In genomic region chr6:86033635-86034034, GRCm38 (mm10) we compare ENCODE assay signal across 27 mouse cellular contexts. TPM values are rescaled to one million over a fixed set of nuclear protein-coding genes. Genes with fewer than 3 reads are reported as not detected.
DNase-seq lines count a peak whose midpoint lies in the region; ATAC-seq and TF ChIP-seq lines count a peak whose summit lies in the region.
"Had no signal": no experiment of that assay in that cellular context is flagged by ENCODE, and none has a peak within 500 bp of the region (broad histone marks: within the 10 kb centered on the region; RNA-seq: fewer than 3 reads in every experiment).

No protein-coding gene starts in this region.

- H3K27ac ChIP-seq in lung, embryonic 14.5 days (ENCODE audit: low read depth), result no peak overlapping the region
- no peak overlapping the region for H3K27ac ChIP-seq in lung, embryonic 16.5 days (ENCODE audit: low read length)
- H3K27ac ChIP-seq in cortical plate, adult 2 months (ENCODE audit: insufficient read depth, low read length), result peak overlapping the region; percentile 21; the same call in 1 of the 2 replicates
- no peak overlapping the region for H3K27ac ChIP-seq in stomach, postnatal 0 days (replicated peaks)
- H3K27ac ChIP-seq: embryonic facial prominence, embryonic 13.5 days; embryonic facial prominence, embryonic 15.5 days; forebrain, embryonic 10.5 days; forebrain, embryonic 12.5 days had no signal

- no peak overlapping the region for H3K4me2 ChIP-seq in lung, embryonic 14.5 days
- no peak overlapping the region for H3K4me2 ChIP-seq in lung, embryonic 16.5 days (ENCODE audit: low read depth, low read length)
- H3K4me2 ChIP-seq in stomach, postnatal 0 days (replicated peaks; ENCODE audit: low read depth), result no peak overlapping the region
- H3K4me2 ChIP-seq: embryonic facial prominence, embryonic 13.5 days; embryonic facial prominence, embryonic 15.5 days; forebrain, embryonic 12.5 days had no signal

- no peak overlapping the region for H3K9ac ChIP-seq in lung, embryonic 14.5 days
- H3K9ac ChIP-seq in lung, embryonic 16.5 days (ENCODE audit: low read length), result no peak overlapping the region
- H3K9ac ChIP-seq in stomach, postnatal 0 days (ENCODE audit: low read length), result no peak overlapping the region
- H3K9ac ChIP-seq: embryonic facial prominence, embryonic 13.5 days; embryonic facial prominence, embryonic 15.5 days; forebrain, embryonic 12.5 days had no signal

- no peak; the same call in 1 of the 2 replicates for ATAC-seq in lung, embryonic 14.5 days (ENCODE audit: insufficient read depth)
- ATAC-seq in lung, embryonic 16.5 days (ENCODE audit: low read depth), result peak; percentile 62; the same call in 1 of the 2 replicates
- no peak for ATAC-seq in stomach, postnatal 0 days (ENCODE audit: low FRiP score, low TSS enrichment)
- ATAC-seq: activated CD4-positive, CD25-positive, alpha-beta regulatory T cell, adult 4 months; forebrain, embryonic 14.5 days; forebrain, embryonic 16.5 days; Patski had no signal

- TF ChIP-seq EP300 in stomach, postnatal 0 days (optimal IDR thresholded peaks at IDR 0.05), result no peak

- no peak overlapping the region for H3K4me3 ChIP-seq in lung, embryonic 14.5 days (ENCODE audit: low read depth, low read length)
- H3K4me3 ChIP-seq in lung, embryonic 16.5 days (ENCODE audit: low read length), result no peak overlapping the region
- H3K4me3 ChIP-seq in lung, adult 2 months (replicated peaks; ENCODE audit: extremely low read depth, low read depth, low read length), result no peak overlapping the region
- H3K4me3 ChIP-seq in cortical plate, adult 2 months (ENCODE audit: insufficient read depth, low read length), result no peak overlapping the region
- no peak overlapping the region for H3K4me3 ChIP-seq in stomach, postnatal 0 days (ENCODE audit: low read depth, low read length)
- H3K4me3 ChIP-seq: embryonic facial prominence, embryonic 13.5 days; embryonic facial prominence, embryonic 15.5 days; erythroblast, embryonic 14.5 days; forebrain, embryonic 10.5 days; forebrain, embryonic 12.5 days had no signal

- no peaks in the 10 kb centered on the region for H3K4me1 ChIP-seq in lung, embryonic 14.5 days (ENCODE audit: insufficient read depth)
- 0 out of 2 replicates have a peak, but pooled peaks cover 2% of the 10 kb centered on the region for H3K4me1 ChIP-seq in lung, embryonic 16.5 days (replicated peaks; ENCODE audit: control insufficient read depth, insufficient read depth, low read length)
- H3K4me1 ChIP-seq in lung, adult 2 months (ENCODE audit: control insufficient read depth, insufficient read depth, low read length), result peaks cover 3% of the 10 kb centered on the region; the same call in 1 of the 2 replicates
- H3K4me1 ChIP-seq in cortical plate, adult 2 months (ENCODE audit: control insufficient read depth, insufficient read depth, low read length), result peaks cover 17% of the 10 kb centered on the region
- 0 out of 2 replicates have a peak, but pooled peaks cover 3% of the 10 kb centered on the region for H3K4me1 ChIP-seq in stomach, postnatal 0 days (replicated peaks; ENCODE audit: control insufficient read depth, insufficient read depth)

- no peak for TF ChIP-seq POLR2A in lung, adult 2 months (IDR thresholded peaks at IDR 0.05; ENCODE audit: borderline replicate concordance, extremely low read depth, low read depth, low read length)
- TF ChIP-seq POLR2A in cortical plate, adult 2 months (IDR thresholded peaks at IDR 0.05; ENCODE audit: extremely low read depth, insufficient read depth, low read length), result no peak

- no peaks in the 10 kb centered on the region for H3K9me3 ChIP-seq in lung, embryonic 14.5 days (ENCODE audit: low read depth, low read length)
- H3K9me3 ChIP-seq in lung, embryonic 16.5 days (ENCODE audit: control insufficient read depth, low read length), result no peaks in the 10 kb centered on the region
- H3K9me3 ChIP-seq in stomach, postnatal 0 days (ENCODE audit: control insufficient read depth, low read length), result no peaks in the 10 kb centered on the region
- H3K9me3 ChIP-seq: embryonic facial prominence, embryonic 13.5 days; embryonic facial prominence, embryonic 15.5 days; forebrain, embryonic 10.5 days; forebrain, embryonic 12.5 days had no signal

- H3K27me3 ChIP-seq in lung, embryonic 14.5 days (ENCODE audit: insufficient read depth, low read length), result peaks cover 21% of the 10 kb centered on the region
- peaks cover 15% of the 10 kb centered on the region for H3K27me3 ChIP-seq in lung, embryonic 16.5 days (ENCODE audit: control insufficient read depth, insufficient read depth, low read depth, low read length)
- peaks cover 6% of the 10 kb centered on the region; the same call in 1 of the 2 replicates for H3K27me3 ChIP-seq in stomach, postnatal 0 days (ENCODE audit: control insufficient read depth, insufficient read depth, low read length)
- H3K27me3 ChIP-seq: forebrain, embryonic 12.5 days had no signal

- WGBS in lung, embryonic 14.5 days, result 63% methylated on average over 1 of the region's 1 CpGs
- 68% methylated on average over 1 of the region's 1 CpGs for WGBS in lung, embryonic 16.5 days
- WGBS in lung, adult 2 months, result 83% methylated on average over 1 of the region's 1 CpGs
- WGBS in stomach, postnatal 0 days, result 84% methylated on average over 1 of the region's 1 CpGs

- DNase-seq in lung, embryonic 14.5 days, result peak; percentile 41
- no peak for DNase-seq in lung, postnatal 10 days
- DNase-seq in lung, adult 2 months, result no peak
- DNase-seq in lung, postnatal 36 days, result peak; percentile 10
- DNase-seq in lung, postnatal 14 days, result no peak
- no peak for DNase-seq in stomach, postnatal 0 days (ENCODE audit: low spot score)
- DNase-seq: adrenal gland, adult 8-10 months; adrenal gland, postnatal 14 days; adrenal gland, postnatal 36 days; cerebellum, adult 11-12 months; cerebellum, adult 2 months; cerebellum, adult 9-10 months; cerebellum, postnatal 10 days; cerebellum, postnatal 25 days; embryo, embryonic 11 days had no signal

- no peak for TF ChIP-seq CTCF in lung, embryonic 14.5 days (IDR thresholded peaks at IDR 0.05; ENCODE audit: low read depth)
- no peak for TF ChIP-seq CTCF in lung, adult 2 months (IDR thresholded peaks at IDR 0.05; ENCODE audit: insufficient read depth, low read length)
- no peak for TF ChIP-seq CTCF in cortical plate, adult 2 months (IDR thresholded peaks at IDR 0.05; ENCODE audit: extremely low read depth, insufficient read depth, low read length)
- no peak for TF ChIP-seq CTCF in stomach, postnatal 0 days (IDR thresholded peaks at IDR 0.05; ENCODE audit: low read depth)

- no peaks in the 10 kb centered on the region for H3K36me3 ChIP-seq in lung, embryonic 14.5 days (ENCODE audit: insufficient read depth)
- no peaks in the 10 kb centered on the region for H3K36me3 ChIP-seq in lung, embryonic 16.5 days (ENCODE audit: control insufficient read depth, insufficient read depth, low read length)
- H3K36me3 ChIP-seq in stomach, postnatal 0 days (ENCODE audit: control insufficient read depth, insufficient read depth, low read length), result no peaks in the 10 kb centered on the region
- H3K36me3 ChIP-seq: embryonic facial prominence, embryonic 13.5 days; embryonic facial prominence, embryonic 15.5 days; forebrain, embryonic 10.5 days; forebrain, embryonic 12.5 days had no signal

RNA-seq across cellular contexts. Expression of gene Add2, which starts 5.2 kb away (rescaled TPM):
- polyA plus RNA-seq in lung, embryonic 14.5 days (2014; fragmentation: Nextera tagmentation; extraction: Ambion mirVana), result 1.6 and 2.2 TPM in 2 replicates
- polyA plus RNA-seq in lung, embryonic 16.5 days (2015; fragmentation: Nextera tagmentation; extraction: Ambion mirVana), result 3.3 and 3.4 TPM in 2 replicates
- polyA plus RNA-seq in lung, adult 2 months (2012; rRNA removed), result 0.17 and 0.80 TPM in 2 replicates
- polyA plus RNA-seq in cortical plate, adult 2 months (2012; rRNA removed), result 121 and 124 TPM in 2 replicates
- 1.6 and 2.1 TPM in 2 replicates for polyA plus RNA-seq in stomach, postnatal 0 days (2015; fragmentation: Nextera tagmentation; extraction: Ambion mirVana)
- polyA plus RNA-seq: activated CD4-positive, CD25-positive, alpha-beta regulatory T cell, adult 4 months had no signal

RNA-seq across cellular contexts. Expression of gene Figla, which starts 17.7 kb away (rescaled TPM):
- polyA plus RNA-seq in lung, embryonic 14.5 days (2014; fragmentation: Nextera tagmentation; extraction: Ambion mirVana), result not detected in 2 replicates
- polyA plus RNA-seq in lung, embryonic 16.5 days (2015; fragmentation: Nextera tagmentation; extraction: Ambion mirVana), result not detected in 2 replicates
- polyA plus RNA-seq in lung, adult 2 months (2012; rRNA removed), result not detected in 2 replicates
- polyA plus RNA-seq in cortical plate, adult 2 months (2012; rRNA removed), result 0.35 TPM in 1 of 2 replicates, not detected in the other
- polyA plus RNA-seq in stomach, postnatal 0 days (2015; fragmentation: Nextera tagmentation; extraction: Ambion mirVana), result not detected in 2 replicates
- polyA plus RNA-seq: activated CD4-positive, CD25-positive, alpha-beta regulatory T cell, adult 4 months; cerebellum, adult 2 months; embryonic facial prominence, embryonic 11.5 days; embryonic facial prominence, embryonic 13.5 days; embryonic facial prominence, embryonic 15.5 days; erythroblast, embryonic 14.5 days; forebrain, embryonic 10.5 days; forebrain, embryonic 12.5 days; forebrain, embryonic 14.5 days; forebrain, embryonic 16.5 days; Patski had no signal

Comparison
In these comparisons a context has a peak if more than half of its experiments do, and no peak if none do; other contexts are left out.
1. DNase-seq: peak in lung, embryonic 14.5 days (single experiment) and lung, postnatal 36 days (single experiment); none in lung, postnatal 10 days (single experiment), lung, adult 2 months (single experiment), lung, postnatal 14 days (single experiment) and stomach, postnatal 0 days (single experiment).
2. RNA of gene Add2, which starts 5.2 kb away (polyA plus RNA-seq): 121 to 124 TPM in cortical plate, adult 2 months; 3.3 to 3.4 TPM in lung, embryonic 16.5 days, 1.6 to 2.2 TPM in lung, embryonic 14.5 days, 1.6 to 2.1 TPM in stomach, postnatal 0 days and 0.17 to 0.80 TPM in lung, adult 2 months; every median in the first group is over 10 times any median in the second.